In genomic region chr11:11624073-11624705, GRCm38 (mm10) we compare ENCODE assay signal across 28 mouse cellular contexts. TPM values are rescaled to one million over a fixed set of nuclear protein-coding genes. Genes with fewer than 3 reads are reported as not detected.
DNase-seq lines count a peak whose midpoint lies in the region; ATAC-seq lines count a peak whose summit lies in the region.
"Had no signal": no experiment of that assay in that cellular context is flagged by ENCODE, and none has a peak within 500 bp of the region (broad histone marks: within the 10 kb centered on the region; RNA-seq: fewer than 3 reads in every experiment).

No protein-coding gene starts in this region.

- peaks cover 6% of the 10 kb centered on the region; the same call in 1 of the 2 replicates for H3K4me1 ChIP-seq in liver, embryonic 12.5 days
- H3K4me1 ChIP-seq in neural tube, embryonic 15.5 days: no peaks in the 10 kb centered on the region
- H3K4me1 ChIP-seq: embryonic facial prominence, embryonic 10.5 days; forebrain, embryonic 10.5 days; forebrain, embryonic 15.5 days; heart, embryonic 12.5 days; hindbrain, embryonic 12.5 days had no signal

- H3K4me3 ChIP-seq in liver, embryonic 12.5 days: no peak overlapping the region
- no peak overlapping the region for H3K4me3 ChIP-seq in neural tube, embryonic 15.5 days (replicated peaks)
- H3K4me3 ChIP-seq: embryonic facial prominence, embryonic 10.5 days; erythroblast, embryonic 14.5 days; forebrain, embryonic 10.5 days; forebrain, embryonic 15.5 days; heart, embryonic 12.5 days; hindbrain, embryonic 12.5 days had no signal

- peak; percentile 35 for ATAC-seq in liver, embryonic 12.5 days
- peak; percentile 96 for ATAC-seq in granulocyte monocyte progenitor cell, adult 5-6 weeks (replicated peaks; ENCODE audit: poor library complexity, severe bottlenecking)
- ATAC-seq in megakaryocyte-erythroid progenitor cell, adult 5-6 weeks (replicated peaks; ENCODE audit: low FRiP score, low TSS enrichment, poor library complexity, severe bottlenecking): peak; percentile 74
- no peak for ATAC-seq in neural tube, embryonic 15.5 days (ENCODE audit: low FRiP score)
- ATAC-seq: activated CD4-positive, CD25-positive, alpha-beta regulatory T cell, adult 4 months; forebrain, embryonic 15.5 days; hindbrain, embryonic 16.5 days; inflammation-experienced regulatory T-cells, adult 6 months; Patski had no signal

- WGBS in liver, embryonic 12.5 days (ENCODE audit: insufficient replicate concordance): 16% methylated on average over 4 of the region's 4 CpGs
- WGBS in neural tube, embryonic 15.5 days: 69% methylated on average over 4 of the region's 4 CpGs

- no peaks in the 10 kb centered on the region for H3K36me3 ChIP-seq in liver, embryonic 12.5 days
- no peaks in the 10 kb centered on the region for H3K36me3 ChIP-seq in neural tube, embryonic 15.5 days
- H3K36me3 ChIP-seq: embryonic facial prominence, embryonic 10.5 days; forebrain, embryonic 10.5 days; forebrain, embryonic 15.5 days; heart, embryonic 12.5 days; hindbrain, embryonic 12.5 days had no signal

- DNase-seq in liver: no peak
- DNase-seq in neural tube, embryonic 10.5 days (ENCODE audit: extremely low spot score, low spot score): no peak
- DNase-seq in kidney, adult 9 months: no peak
- DNase-seq: adrenal gland, postnatal 14 days; cerebellum, adult 11-12 months; cerebellum, adult 9-10 months; cerebellum, postnatal 25 days; gastrocnemius, postnatal 10 days; heart, postnatal 36 days had no signal

- H3K9ac ChIP-seq in liver, embryonic 12.5 days: no peak overlapping the region
- H3K9ac ChIP-seq in neural tube, embryonic 15.5 days (replicated peaks): no peak overlapping the region
- H3K9ac ChIP-seq: forebrain, embryonic 15.5 days; heart, embryonic 12.5 days; hindbrain, embryonic 12.5 days had no signal

- H3K27ac ChIP-seq in liver, embryonic 12.5 days: no peak overlapping the region
- no peak overlapping the region for H3K27ac ChIP-seq in neural tube, embryonic 15.5 days (replicated peaks)
- H3K27ac ChIP-seq: embryonic facial prominence, embryonic 10.5 days; forebrain, embryonic 10.5 days; forebrain, embryonic 15.5 days; hindbrain, embryonic 12.5 days had no signal

- no peaks in the 10 kb centered on the region for H3K27me3 ChIP-seq in liver, embryonic 12.5 days (replicated peaks)
- H3K27me3 ChIP-seq in neural tube, embryonic 15.5 days (replicated peaks): no peaks in the 10 kb centered on the region
- H3K27me3 ChIP-seq: forebrain, embryonic 15.5 days; heart, embryonic 12.5 days; hindbrain, embryonic 12.5 days had no signal

- H3K9me3 ChIP-seq in liver, embryonic 12.5 days (replicated peaks): no peaks in the 10 kb centered on the region
- H3K9me3 ChIP-seq in neural tube, embryonic 15.5 days (replicated peaks): no peaks in the 10 kb centered on the region
- H3K9me3 ChIP-seq: embryonic facial prominence, embryonic 10.5 days; forebrain, embryonic 10.5 days; forebrain, embryonic 15.5 days; heart, embryonic 12.5 days; hindbrain, embryonic 12.5 days had no signal

- H3K4me2 ChIP-seq in liver, embryonic 12.5 days: no peak overlapping the region
- no peak overlapping the region for H3K4me2 ChIP-seq in neural tube, embryonic 15.5 days
- H3K4me2 ChIP-seq: forebrain, embryonic 15.5 days; heart, embryonic 12.5 days; hindbrain, embryonic 12.5 days had no signal

RNA-seq across cellular contexts. Expression of gene 4930512M02Rik, which starts 3.4 kb away (rescaled TPM):
- not detected in 2 replicates for polyA plus RNA-seq in liver, embryonic 12.5 days (2016; fragmentation: Nextera tagmentation; extraction: Ambion mirVana)
- not detected in 2 replicates for total RNA-seq in granulocyte monocyte progenitor cell, adult 5-6 weeks (2014; fragmentation: Nextera tagmentation)
- total RNA-seq in granulocyte monocyte progenitor cell, adult 5-6 weeks (2017): not detected in 2 replicates
- not detected in 2 replicates for total RNA-seq in megakaryocyte-erythroid progenitor cell, adult 5-6 weeks (2014; fragmentation: Nextera tagmentation)
- total RNA-seq in megakaryocyte-erythroid progenitor cell, adult 5-6 weeks (2017): not detected in 2 replicates
- polyA plus RNA-seq in neural tube, embryonic 15.5 days (2015; fragmentation: Nextera tagmentation; extraction: Ambion mirVana): not detected in 2 replicates
- total RNA-seq: adrenal gland, adult 18-20 months; adrenal gland, postnatal 14 days; gastrocnemius, postnatal 10 days; gastrocnemius, postnatal 4 days; heart, adult 8-10 months; heart, postnatal 36 days had no signal
- polyA plus RNA-seq: activated CD4-positive, CD25-positive, alpha-beta regulatory T cell, adult 4 months; embryonic facial prominence, embryonic 10.5 days; embryonic facial prominence, embryonic 14.5 days; erythroblast, embryonic 14.5 days; forebrain, embryonic 10.5 days; forebrain, embryonic 15.5 days; heart, embryonic 12.5 days; heart, embryonic 16.5 days; hindbrain, embryonic 12.5 days; hindbrain, embryonic 16.5 days; inflammation-experienced regulatory T-cells, adult 6 months; Patski had no signal
